Mouse (Mus musculus): ENCODE measurements around the gene Gm42791.

The Gm42791 gene

GRCm38 (mm10) chr5:148994706-148995414 lies at the start of gene Gm42791:
Gene Gm42791, minus strand, starts transcription at chr5:148995147.
- in situ Hi-C loops (cut with MboI; ENCODE audit: low pct_unique_long_range_greater_than_20kb in 1 of 2, low sequenced_read_pairs in 2 of 2, unreplicated experiment in 1 of 2): no loop called here

DNA sequence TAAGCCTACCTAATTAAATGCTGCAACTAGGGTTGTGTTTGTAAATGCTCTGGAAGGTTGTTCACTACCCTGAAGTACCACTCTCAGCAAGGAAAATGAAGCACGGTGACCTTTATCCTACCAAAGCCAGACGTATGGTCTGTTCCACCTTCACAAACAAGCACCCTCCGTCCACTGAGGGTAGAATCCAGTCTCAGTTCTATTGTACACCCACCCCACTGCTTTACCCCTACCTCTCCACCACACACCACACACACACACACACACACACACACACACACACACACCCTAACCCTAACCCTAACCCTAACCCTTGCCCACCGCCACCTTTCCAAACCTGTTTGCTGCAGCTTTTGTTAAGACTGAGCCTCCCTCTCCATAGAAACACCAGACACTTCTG lies 49.1 kb upstream of the Gm42791 start:
- in situ Hi-C loops (cut with MboI; ENCODE audit: low pct_unique_long_range_greater_than_20kb in 1 of 2, low sequenced_read_pairs in 2 of 2, unreplicated experiment in 1 of 2): loop anchor here in 1 of 2 experiments (5.0 kb wide), 1 partner anchor 343 kb away; no protein-coding TSS in a partner anchor

DNA sequence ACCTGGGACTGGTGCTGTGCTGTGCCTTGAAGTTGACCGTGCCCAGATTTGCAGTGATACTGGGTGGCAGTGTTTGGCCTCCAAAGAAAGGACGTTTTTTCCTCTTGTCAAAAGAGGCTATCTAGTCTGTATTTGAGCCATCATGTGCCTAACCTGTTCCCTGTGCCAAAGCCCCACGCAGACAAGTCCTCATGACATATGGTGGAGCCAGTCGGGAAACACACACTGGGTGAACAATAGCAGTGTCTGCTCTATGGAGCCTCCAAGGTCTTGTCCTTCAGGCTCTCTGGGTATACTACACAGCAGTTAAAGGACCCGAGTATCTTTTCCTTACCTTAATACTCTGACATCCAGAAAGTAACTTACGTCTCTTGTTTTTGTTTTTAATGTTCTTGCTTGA lies 48.3 kb upstream of the Gm42791 start:
- in situ Hi-C loops (cut with MboI; ENCODE audit: low pct_unique_long_range_greater_than_20kb in 1 of 2, low sequenced_read_pairs in 2 of 2, unreplicated experiment in 1 of 2): loop anchor here in 1 of 2 experiments (5.0 kb wide), 1 partner anchor 344 kb away; no protein-coding TSS in a partner anchor

GRCm38 (mm10) chr5:149039825-149040224 lies 44.9 kb upstream of the Gm42791 start:
- in situ Hi-C loops (cut with MboI; ENCODE audit: low pct_unique_long_range_greater_than_20kb in 1 of 2, low sequenced_read_pairs in 2 of 2, unreplicated experiment in 1 of 2): loop anchor here in 1 of 2 experiments (5.0 kb wide), 1 partner anchor 347 kb away; no protein-coding TSS in a partner anchor

- in situ Hi-C loops (cut with MboI; ENCODE audit: low pct_unique_long_range_greater_than_20kb in 1 of 2, low sequenced_read_pairs in 2 of 2, unreplicated experiment in 1 of 2): no loop called here
Measured at GRCm38 (mm10) chr5:149037729-149038128, 42.8 kb upstream of the Gm42791 start.

DNA sequence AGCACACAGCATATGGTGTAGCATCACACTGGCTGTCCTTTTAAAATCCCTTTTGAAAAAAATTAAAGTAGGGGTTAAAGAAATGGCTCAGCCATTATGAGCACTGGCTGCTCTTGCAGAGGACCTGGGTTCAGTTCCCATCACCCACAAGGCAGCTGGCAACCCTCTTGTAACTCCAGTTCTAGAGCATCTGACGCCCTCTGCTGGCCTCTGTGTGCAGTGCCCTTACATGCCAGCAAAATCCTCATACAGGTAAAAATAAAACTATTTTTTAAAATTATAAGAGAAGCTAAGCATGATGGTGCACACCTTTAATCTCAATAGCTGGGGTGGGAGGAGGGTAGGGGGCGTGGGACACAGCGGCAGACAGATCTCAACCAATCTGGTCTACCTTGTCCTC lies 42.0 kb upstream of the Gm42791 start:
- in situ Hi-C loops (cut with MboI; ENCODE audit: low pct_unique_long_range_greater_than_20kb in 1 of 2, low sequenced_read_pairs in 2 of 2, unreplicated experiment in 1 of 2): no loop called here

- in situ Hi-C loops (cut with MboI; ENCODE audit: low pct_unique_long_range_greater_than_20kb in 1 of 2, low sequenced_read_pairs in 2 of 2, unreplicated experiment in 1 of 2): no loop called here
Measured at GRCm38 (mm10) chr5:149032438-149032837, 37.5 kb upstream of the Gm42791 start.

DNA sequence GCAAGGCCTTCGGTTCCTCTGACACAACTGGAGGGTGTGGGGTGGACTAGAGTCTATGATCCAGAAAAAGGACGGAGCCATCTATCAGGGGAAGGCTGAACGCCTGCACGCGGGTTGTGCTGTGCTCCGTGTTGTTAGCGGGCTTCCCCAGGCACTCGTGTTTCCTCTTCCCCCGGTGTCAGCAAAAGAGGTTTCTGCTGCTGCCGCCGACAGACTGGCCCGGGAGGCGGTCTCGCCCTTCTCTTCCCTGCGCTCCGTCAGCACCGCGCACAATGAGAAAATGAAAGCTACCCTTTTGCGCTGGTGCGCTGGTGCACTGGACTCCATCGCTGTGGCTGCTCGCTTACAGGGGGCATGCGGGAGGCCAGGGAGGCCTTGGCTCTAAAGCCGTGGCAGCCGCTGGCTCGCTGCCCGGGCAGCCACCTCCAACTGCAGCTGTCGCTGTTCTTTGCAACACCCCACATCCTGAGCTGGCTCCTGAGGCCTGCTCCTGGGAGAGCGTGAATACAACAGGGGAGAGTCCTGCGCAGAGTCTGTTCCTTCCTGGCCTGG lies 36.3 kb upstream of the Gm42791 start:
- in situ Hi-C loops (cut with MboI; ENCODE audit: low pct_unique_long_range_greater_than_20kb in 1 of 2, low sequenced_read_pairs in 2 of 2, unreplicated experiment in 1 of 2): no loop called here

- in situ Hi-C loops (cut with MboI; ENCODE audit: low pct_unique_long_range_greater_than_20kb in 1 of 2, low sequenced_read_pairs in 2 of 2, unreplicated experiment in 1 of 2): no loop called here
Measured at GRCm38 (mm10) chr5:149030103-149030502, 35.2 kb upstream of the Gm42791 start.

DNA sequence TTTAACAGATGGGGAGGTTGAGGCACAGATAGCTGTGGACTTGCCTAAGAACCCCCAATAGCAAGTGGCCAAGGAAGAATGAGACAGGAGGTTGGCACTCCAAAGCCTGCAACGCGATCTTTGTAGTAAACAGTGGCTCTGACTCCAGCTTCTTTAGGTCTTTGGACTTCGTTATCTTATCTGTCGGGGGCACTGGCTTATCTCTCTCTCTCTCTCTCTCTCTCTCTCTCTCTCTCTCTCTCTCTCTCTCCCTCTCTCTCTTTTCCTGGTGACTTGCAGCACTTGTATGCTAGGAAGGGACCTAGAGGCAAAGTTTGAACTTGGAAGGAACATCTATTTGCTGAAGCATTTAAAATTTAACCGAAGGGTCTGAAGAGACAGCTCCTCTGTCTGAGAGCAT lies 33.4 kb upstream of the Gm42791 start:
- in situ Hi-C loops (cut with MboI; ENCODE audit: low pct_unique_long_range_greater_than_20kb in 1 of 2, low sequenced_read_pairs in 2 of 2, unreplicated experiment in 1 of 2): no loop called here

GRCm38 (mm10) chr5:149027389-149027788 lies 32.4 kb upstream of the Gm42791 start:
- in situ Hi-C loops (cut with MboI; ENCODE audit: low pct_unique_long_range_greater_than_20kb in 1 of 2, low sequenced_read_pairs in 2 of 2, unreplicated experiment in 1 of 2): no loop called here

- in situ Hi-C loops (cut with MboI; ENCODE audit: low pct_unique_long_range_greater_than_20kb in 1 of 2, low sequenced_read_pairs in 2 of 2, unreplicated experiment in 1 of 2): no loop called here
Measured at GRCm38 (mm10) chr5:149021120-149021519, 26.2 kb upstream of the Gm42791 start.

DNA sequence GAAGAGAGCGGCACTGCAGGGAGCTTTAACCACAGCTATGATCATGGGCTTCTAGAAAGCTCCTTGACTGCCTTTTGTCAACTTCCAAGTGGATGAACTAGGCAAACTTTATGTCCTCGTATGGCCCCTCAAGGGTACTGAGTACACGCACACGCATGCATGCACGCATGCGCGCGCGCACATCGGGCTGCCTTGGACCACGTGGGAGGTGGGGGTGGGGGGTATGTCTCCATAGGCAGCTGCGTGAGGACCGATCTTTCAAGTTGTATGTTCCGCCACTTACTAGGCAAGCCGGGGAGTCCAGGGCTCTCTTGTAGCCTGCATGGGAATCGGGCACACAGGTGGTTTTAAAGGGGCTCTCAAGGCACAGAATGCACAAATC lies 25.7 kb upstream of the Gm42791 start:
- in situ Hi-C loops (cut with MboI; ENCODE audit: low pct_unique_long_range_greater_than_20kb in 1 of 2, low sequenced_read_pairs in 2 of 2, unreplicated experiment in 1 of 2): no loop called here

DNA sequence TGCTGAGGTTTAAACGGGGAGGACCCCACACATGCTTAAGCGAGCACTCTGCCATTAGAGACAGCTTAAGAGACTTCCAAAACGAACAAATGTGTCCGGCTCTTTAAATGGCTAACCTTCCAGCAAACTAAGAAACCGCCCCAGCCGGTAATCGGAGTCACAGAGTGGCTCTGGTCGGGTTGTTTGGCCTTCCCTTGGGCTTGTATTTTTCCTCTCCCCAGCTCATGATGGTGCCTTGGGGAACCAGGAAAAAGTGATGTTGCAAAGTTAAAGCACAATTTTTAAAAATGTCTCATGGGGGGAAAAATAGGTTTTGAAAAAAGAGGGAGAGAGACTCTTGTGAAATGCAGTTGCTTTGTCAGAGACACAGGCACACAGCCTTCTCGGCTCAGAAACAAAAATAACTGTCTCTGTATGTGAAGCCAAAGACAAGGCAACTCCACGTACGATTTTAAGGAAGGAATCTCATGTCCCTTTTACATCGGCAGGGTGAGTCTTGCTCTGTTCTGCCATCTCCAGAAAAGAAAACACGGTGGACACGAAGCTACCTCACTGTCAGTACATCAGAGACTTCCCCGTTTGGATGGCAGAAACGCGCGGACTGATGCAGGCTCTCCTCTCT lies 25.2 kb upstream of the Gm42791 start:
- in situ Hi-C loops (cut with MboI; ENCODE audit: low pct_unique_long_range_greater_than_20kb in 1 of 2, low sequenced_read_pairs in 2 of 2, unreplicated experiment in 1 of 2): no loop called here

- in situ Hi-C loops (cut with MboI; ENCODE audit: low pct_unique_long_range_greater_than_20kb in 1 of 2, low sequenced_read_pairs in 2 of 2, unreplicated experiment in 1 of 2): no loop called here
Measured at GRCm38 (mm10) chr5:149017666-149018415, 22.9 kb upstream of the Gm42791 start.

GRCm38 (mm10) chr5:149017181-149017580 lies 22.2 kb upstream of the Gm42791 start:
- in situ Hi-C loops (cut with MboI; ENCODE audit: low pct_unique_long_range_greater_than_20kb in 1 of 2, low sequenced_read_pairs in 2 of 2, unreplicated experiment in 1 of 2): no loop called here

GRCm38 (mm10) chr5:149016261-149016660 lies 21.3 kb upstream of the Gm42791 start:
- in situ Hi-C loops (cut with MboI; ENCODE audit: low pct_unique_long_range_greater_than_20kb in 1 of 2, low sequenced_read_pairs in 2 of 2, unreplicated experiment in 1 of 2): no loop called here

DNA sequence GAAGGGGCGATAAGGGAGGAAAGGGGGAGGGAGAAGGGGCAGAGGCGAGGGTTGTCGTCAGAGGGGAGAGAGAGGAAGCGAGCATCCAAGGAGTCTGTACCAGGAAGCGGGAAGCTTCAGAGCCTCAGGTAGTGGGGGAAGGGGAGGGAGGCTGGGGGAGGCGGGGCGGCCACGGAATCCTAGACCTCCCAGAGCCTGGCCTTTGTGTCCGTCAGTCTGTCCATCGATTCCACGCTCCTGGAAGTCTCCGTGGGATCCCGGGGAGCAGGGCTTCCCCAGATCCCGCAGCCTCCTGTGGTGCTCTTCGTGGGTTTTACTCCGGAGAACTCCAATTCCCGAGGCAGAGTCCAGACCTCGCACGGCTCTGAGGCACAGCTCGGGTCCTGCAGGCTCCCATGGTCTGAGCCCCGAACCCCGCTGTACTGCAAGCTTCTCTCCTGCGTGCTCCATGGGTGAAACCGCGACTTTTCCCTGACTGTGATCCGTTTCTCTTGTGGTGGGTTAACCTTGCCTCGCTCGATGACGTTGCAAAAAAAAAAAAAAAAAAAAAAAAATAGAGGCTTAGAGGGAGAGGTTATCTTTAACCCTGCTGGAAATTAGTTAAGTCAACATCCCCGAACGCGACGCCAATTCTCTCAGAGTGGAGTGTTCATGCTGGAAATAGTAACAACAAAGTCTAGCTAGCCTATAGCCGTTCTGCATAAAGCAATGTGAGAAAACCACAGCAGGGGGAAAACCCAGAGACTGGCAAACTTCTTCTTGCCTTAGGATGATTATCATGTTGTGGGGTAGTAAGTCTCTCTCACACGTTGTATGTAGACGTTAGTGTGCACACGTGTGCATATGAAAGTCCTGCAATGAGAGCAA lies 20.6 kb upstream of the Gm42791 start:
- in situ Hi-C loops (cut with MboI; ENCODE audit: low pct_unique_long_range_greater_than_20kb in 1 of 2, low sequenced_read_pairs in 2 of 2, unreplicated experiment in 1 of 2): no loop called here

All from mouse embryonic stem cell (cell line).